Mouse (Mus musculus): Measurements from ENCODE around the gene Hist1h2ao. TPM values are rescaled to one million over a fixed set of nuclear protein-coding genes. Genes with fewer than 3 reads are reported as not detected.
A peak's percentile ranks its signal among the peaks of the same experiment; 100 is the strongest.
"Not testable (repeated sequence)": the region's sequence is repeated elsewhere in the genome, so short reads cannot be mapped to it uniquely, and the experiment has no call there.

The Hist1h2ao gene
- not detected in 2 replicates for polyA plus RNA-seq (2012; rRNA removed)

DNA sequence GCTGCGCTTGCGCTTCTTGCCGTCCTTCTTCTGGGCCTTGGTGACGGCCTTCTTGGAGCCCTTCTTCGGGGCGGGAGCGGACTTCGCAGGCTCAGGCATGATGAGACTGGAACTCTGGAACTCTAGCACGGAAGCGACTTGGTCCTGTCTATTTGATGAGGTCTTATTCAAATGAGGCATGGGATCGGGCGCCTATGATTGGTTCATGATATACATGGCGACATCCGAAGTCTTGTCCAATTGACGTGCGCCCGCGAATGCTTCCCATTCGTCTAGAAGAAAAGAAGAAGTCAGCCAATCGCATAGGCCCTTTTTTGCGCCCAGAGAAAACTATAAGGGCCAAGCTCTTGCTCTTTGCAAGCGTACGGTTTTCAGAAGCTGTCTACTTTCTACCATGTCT lies at the start of gene Hist1h2ao, which contains the start of gene Hist1h2bq:
TSS of gene Hist1h2ao (plus strand) at position 393 of the 400 bp plus-strand sequence.
TSS of gene Hist1h2bq (minus strand) at position 125 of the 400 bp plus-strand sequence.
- not testable (repeated sequence) for H3K27me3 ChIP-seq (ENCODE audit: control insufficient read depth, insufficient read depth, low read length); H3K36me3 ChIP-seq (ENCODE audit: control insufficient read depth, insufficient read depth, low read length); H3K4me3 ChIP-seq (ENCODE audit: control insufficient read depth, low read depth, low read length); H3K4me1 ChIP-seq (ENCODE audit: control insufficient read depth, insufficient read depth, low read length); H3K27ac ChIP-seq (ENCODE audit: control insufficient read depth, insufficient read depth, low read depth, low read length)

DNA sequence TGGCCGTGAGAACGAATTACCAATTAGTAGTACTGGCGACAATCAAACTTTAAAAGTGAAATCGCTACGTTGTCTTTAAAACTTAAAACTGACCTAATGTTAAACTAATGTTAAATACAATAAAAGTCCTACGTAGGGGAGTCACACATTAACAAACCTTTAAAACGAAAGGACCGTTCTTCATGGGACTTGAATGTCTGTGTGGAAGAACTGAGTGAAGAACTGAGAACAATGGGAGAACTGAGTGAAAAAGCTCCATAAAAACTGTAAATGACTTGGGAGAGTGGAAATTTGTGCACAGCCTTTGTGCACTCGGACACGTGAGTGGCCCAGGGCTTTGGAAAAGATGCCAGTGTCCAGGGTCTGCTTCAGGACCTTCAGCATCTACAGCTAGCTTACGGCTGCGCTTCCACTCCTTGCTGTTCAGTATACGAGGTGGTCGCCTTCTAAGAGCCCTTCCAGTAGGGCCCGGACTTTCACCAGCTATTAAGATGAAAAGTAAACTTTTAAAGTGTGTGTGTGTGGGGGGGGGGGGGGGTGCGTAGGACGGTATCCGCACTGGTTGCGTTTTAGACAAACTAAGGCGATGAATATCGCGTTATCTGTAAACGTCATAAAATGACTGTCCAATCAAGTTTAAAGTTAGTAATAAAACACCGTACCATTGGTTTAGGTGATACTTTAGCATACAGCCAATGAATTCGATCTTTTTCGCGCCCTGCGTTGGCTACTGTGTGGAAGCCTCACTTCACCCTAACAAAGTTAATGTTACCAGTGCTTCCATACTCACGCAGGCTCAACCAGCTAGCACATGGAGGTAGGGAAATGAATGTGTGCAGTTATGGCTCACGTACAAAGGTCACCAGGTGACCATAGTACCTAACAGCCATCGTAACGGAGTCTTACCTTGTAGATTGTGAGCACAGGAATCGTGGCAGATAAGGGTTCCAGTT lies 31.2 kb upstream of the Hist1h2ao start:
- no peak for TF ChIP-seq POLR2A (IDR thresholded peaks at IDR 0.05; ENCODE audit: control insufficient read depth, low read depth, low read length)
- no peak for TF ChIP-seq CTCF (IDR thresholded peaks at IDR 0.05; ENCODE audit: control insufficient read depth, insufficient read depth, insufficient replicate concordance, low read depth, low read length)
- H3K27ac ChIP-seq (ENCODE audit: control insufficient read depth, insufficient read depth, low read depth, low read length): peak overlapping the region; percentile 70

DNA sequence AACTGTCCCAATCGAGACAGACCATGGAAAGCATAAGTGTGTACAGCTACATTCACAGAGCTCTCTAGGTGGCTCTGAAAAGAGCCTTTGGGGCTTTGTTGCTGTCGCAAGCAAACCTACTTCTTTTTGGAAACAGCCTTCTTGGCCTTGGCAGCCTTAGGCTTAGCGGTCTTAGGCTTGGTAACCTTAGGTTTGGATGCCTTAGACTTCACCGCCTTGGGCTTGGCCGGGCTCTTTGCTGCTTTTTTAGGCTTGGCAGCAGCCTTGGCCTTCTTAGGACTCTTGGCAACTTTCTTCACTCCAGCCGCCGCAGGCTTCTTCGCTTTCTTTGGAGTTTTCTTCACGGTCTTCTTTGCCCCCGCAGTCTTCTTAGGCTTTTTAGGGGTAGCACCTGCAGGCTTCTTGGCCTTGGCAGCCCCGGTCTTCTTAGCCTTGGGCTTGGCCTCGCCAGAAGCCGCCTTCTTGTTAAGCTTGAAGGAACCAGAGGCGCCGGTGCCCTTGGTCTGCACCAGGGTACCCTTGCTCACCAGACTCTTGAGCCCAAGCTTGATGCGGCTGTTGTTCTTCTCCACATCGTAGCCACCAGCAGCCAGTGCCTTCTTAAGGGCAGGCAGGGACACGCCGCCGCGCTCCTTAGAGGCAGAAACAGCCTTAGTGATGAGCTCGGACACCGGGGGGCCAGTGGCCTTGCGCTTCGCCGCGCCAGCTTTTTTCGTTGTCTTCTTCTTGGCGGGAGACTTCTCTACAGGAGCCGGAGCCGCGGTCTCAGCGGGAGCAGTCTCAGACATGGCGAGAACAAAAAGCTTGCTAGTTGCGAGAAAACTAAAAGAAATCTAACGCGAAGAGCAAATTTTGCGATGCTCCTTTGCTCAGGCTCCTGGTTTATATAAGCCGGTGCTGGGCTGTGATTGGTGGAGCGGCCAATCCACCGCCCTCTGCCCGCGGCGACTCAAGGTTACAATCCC lies 30.2 kb upstream of the Hist1h2ao start, which contains the start of gene Hist1h1b:
TSS of gene Hist1h1b (minus strand) at position 859 of the 965 bp plus-strand sequence.
- peaks cover 17% of the 10 kb centered on the region for H3K4me1 ChIP-seq (ENCODE audit: control insufficient read depth, insufficient read depth, low read length)
- peaks cover 2% of the 10 kb centered on the region; the same call in 1 of the 2 replicates for H3K27me3 ChIP-seq (ENCODE audit: control insufficient read depth, insufficient read depth, low read length)
- peak within 1 kb of the TSS; percentile 82 for H3K4me3 ChIP-seq (ENCODE audit: control insufficient read depth, low read depth, low read length)
- H3K36me3 ChIP-seq (ENCODE audit: control insufficient read depth, insufficient read depth, low read length): no peaks in the 10 kb centered on the region
- no peak for TF ChIP-seq POLR2A (IDR thresholded peaks at IDR 0.05; ENCODE audit: control insufficient read depth, low read depth, low read length)
- no peak for TF ChIP-seq CTCF (IDR thresholded peaks at IDR 0.05; ENCODE audit: control insufficient read depth, insufficient read depth, insufficient replicate concordance, low read depth, low read length)
- peak within 1 kb of the TSS; percentile 82 for H3K27ac ChIP-seq (ENCODE audit: control insufficient read depth, insufficient read depth, low read depth, low read length)

More for the DNA sequence above, 31.2 kb upstream of the Hist1h2ao start:
- Histone ChIP-seq H3K4me3 (ENCODE audit: control insufficient read depth, low read depth, low read length) (peak overlapping the region; percentile 82), H3K36me3 (ENCODE audit: control insufficient read depth, insufficient read depth, low read length) (no peaks in the 10 kb centered on the region), H3K27me3 (ENCODE audit: control insufficient read depth, insufficient read depth, low read length) (peaks cover 2% of the 10 kb centered on the region; the same call in 1 of the 2 replicates), H3K4me1 (ENCODE audit: control insufficient read depth, insufficient read depth, low read length) (peaks cover 17% of the 10 kb centered on the region)

DNA sequence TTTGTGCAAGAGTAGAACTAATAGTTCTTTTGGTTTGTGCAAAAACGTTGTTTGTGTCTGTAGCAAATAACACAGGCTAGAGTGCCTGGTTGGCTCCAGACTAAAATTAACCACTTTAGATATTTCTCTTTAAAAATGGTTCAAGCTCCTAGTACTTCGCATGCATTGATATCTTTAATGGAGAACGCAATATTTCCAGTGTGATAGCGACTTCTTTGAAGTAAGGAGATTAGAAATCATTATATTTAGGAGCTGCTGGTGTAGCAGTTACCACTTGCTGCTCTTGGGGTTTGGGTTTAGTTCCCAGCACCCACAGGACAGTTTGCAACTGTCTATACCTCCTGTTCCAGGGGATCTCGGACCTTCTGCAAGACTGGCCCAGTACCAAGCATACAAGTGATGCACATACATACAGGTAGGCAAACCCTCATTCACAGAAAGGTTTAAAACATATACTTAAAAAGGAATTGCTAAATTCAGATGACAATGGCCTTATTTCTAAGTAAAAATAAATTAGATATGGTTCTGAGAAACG lies 29.2 kb upstream of the Hist1h2ao start:
- H3K27me3 ChIP-seq (ENCODE audit: control insufficient read depth, insufficient read depth, low read length): peaks cover 2% of the 10 kb centered on the region; the same call in 1 of the 2 replicates
- H3K4me1 ChIP-seq (ENCODE audit: control insufficient read depth, insufficient read depth, low read length): peaks cover 17% of the 10 kb centered on the region
- TF ChIP-seq CTCF (IDR thresholded peaks at IDR 0.05; ENCODE audit: control insufficient read depth, insufficient read depth, insufficient replicate concordance, low read depth, low read length): no peak
- no peak for TF ChIP-seq POLR2A (IDR thresholded peaks at IDR 0.05; ENCODE audit: control insufficient read depth, low read depth, low read length)
- no peak overlapping the region for H3K27ac ChIP-seq (ENCODE audit: control insufficient read depth, insufficient read depth, low read depth, low read length)
- H3K36me3 ChIP-seq (ENCODE audit: control insufficient read depth, insufficient read depth, low read length): no peaks in the 10 kb centered on the region
- H3K4me3 ChIP-seq (ENCODE audit: control insufficient read depth, low read depth, low read length): no peak overlapping the region

DNA sequence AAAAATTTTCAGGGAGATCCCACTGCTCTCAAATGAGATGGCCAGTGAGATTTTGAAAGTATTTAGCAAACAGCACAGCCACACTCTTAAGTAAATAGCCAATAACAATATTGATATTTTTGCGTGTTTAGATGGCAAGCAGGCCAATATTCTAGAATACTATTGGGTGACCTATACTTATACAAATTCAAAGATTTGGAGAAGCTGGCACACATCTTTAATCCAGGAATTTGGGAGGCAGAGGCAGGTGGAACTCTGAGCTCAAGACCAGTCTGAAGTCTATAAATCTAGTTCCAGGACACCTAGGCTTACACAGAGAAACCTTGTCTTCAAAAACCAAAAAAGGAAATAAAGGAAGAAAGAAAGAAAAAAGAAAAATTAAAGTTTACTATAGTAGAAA lies 28.6 kb upstream of the Hist1h2ao start:
- Histone ChIP-seq H3K27ac (ENCODE audit: control insufficient read depth, insufficient read depth, low read depth, low read length) (no peak overlapping the region), H3K36me3 (ENCODE audit: control insufficient read depth, insufficient read depth, low read length) (no peaks in the 10 kb centered on the region), H3K4me1 (ENCODE audit: control insufficient read depth, insufficient read depth, low read length) (peaks cover 17% of the 10 kb centered on the region), H3K4me3 (ENCODE audit: control insufficient read depth, low read depth, low read length) (no peak overlapping the region), H3K27me3 (ENCODE audit: control insufficient read depth, insufficient read depth, low read length) (peaks cover 2% of the 10 kb centered on the region; the same call in 1 of the 2 replicates)
- no peak for TF ChIP-seq POLR2A (IDR thresholded peaks at IDR 0.05; ENCODE audit: control insufficient read depth, low read depth, low read length)
- no peak for TF ChIP-seq CTCF (IDR thresholded peaks at IDR 0.05; ENCODE audit: control insufficient read depth, insufficient read depth, insufficient replicate concordance, low read depth, low read length)

DNA sequence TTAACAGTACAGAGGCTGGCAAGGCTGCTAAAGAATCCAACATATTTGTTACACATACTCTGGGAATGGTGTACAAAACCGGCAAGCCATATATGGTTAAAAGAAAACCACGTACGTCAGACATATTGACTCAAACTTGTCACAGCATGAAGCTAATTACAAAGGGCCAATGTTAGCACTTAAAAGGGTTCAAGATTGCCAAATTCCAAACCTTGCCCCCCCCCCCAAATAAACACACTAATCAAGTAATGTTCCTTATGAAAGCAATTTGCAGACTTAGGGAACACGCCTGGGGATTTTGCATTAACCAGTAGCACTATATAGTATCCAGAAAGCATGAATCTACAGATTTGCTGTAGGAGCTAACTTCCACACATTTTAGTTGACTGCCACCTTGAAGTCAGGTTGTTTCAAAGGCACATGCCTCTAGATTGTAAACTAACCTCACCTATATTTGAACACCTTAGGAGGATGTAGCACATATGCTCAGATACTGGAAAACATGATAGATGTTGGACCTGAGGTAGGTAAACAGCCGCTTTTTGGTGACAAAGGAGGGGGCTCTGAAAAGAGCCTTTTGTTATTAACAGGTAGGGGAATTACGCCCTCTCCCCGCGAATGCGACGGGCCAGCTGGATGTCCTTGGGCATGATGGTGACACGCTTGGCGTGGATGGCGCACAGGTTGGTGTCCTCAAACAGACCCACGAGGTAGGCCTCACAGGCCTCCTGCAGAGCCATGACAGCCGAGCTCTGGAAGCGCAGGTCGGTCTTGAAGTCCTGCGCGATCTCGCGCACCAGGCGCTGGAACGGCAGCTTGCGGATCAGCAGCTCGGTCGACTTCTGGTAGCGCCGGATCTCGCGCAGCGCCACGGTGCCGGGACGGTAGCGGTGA lies 27.7 kb upstream of the Hist1h2ao start:
- Histone ChIP-seq H3K4me3 (ENCODE audit: control insufficient read depth, low read depth, low read length) (peak overlapping the region; percentile 36), H3K4me1 (ENCODE audit: control insufficient read depth, insufficient read depth, low read length) (peaks cover 17% of the 10 kb centered on the region), H3K27ac (ENCODE audit: control insufficient read depth, insufficient read depth, low read depth, low read length) (peak overlapping the region; percentile 13; the same call in 1 of the 2 replicates)
- H3K27me3 ChIP-seq (ENCODE audit: control insufficient read depth, insufficient read depth, low read length); H3K36me3 ChIP-seq (ENCODE audit: control insufficient read depth, insufficient read depth, low read length): not testable (repeated sequence)
